Mouse (Mus musculus) hematopoietic stem cell, adult 5-6 weeks (primary cell): Measurements from ENCODE around the gene Xkr8. TPM values are rescaled to one million over a fixed set of nuclear protein-coding genes. Genes with fewer than 3 reads are reported as not detected.
A peak's percentile ranks its signal among the peaks of the same experiment; 100 is the strongest.
"Not testable (repeated sequence)": the region's sequence is repeated elsewhere in the genome, so short reads cannot be mapped to it uniquely, and the experiment has no call there.

Experiments used
- ATAC-seq, 2 experiments: fragments of 125-278 bp in 1 of 2; replicated peaks in 1 of 2; 2 replicates each; pipeline ENCODE4 v1.8.0; 2016 to 2017; ENCODE audit warnings: inconsistent platforms in 2 of 2, mild to moderate bottlenecking in 2 of 2, moderate number of reproducible peaks in 2 of 2, low read depth in 1 of 2, moderate TSS enrichment in 1 of 2; ENCODE audit not compliant: low FRiP score in 2 of 2, poor library complexity in 2 of 2, severe bottlenecking in 2 of 2, insufficient read depth in 1 of 2, low TSS enrichment in 1 of 2
- total RNA-seq: library from RNA; stranded (forward); fragments of 172-1452, 232-1000 nt; gene quantifications from 2 replicates; pipeline ENCODE4 v1.2.3, GENCODE M21; 2017

Gene Xkr8
- total RNA-seq: 4.5 and 8.0 TPM in 2 replicates

DNA sequence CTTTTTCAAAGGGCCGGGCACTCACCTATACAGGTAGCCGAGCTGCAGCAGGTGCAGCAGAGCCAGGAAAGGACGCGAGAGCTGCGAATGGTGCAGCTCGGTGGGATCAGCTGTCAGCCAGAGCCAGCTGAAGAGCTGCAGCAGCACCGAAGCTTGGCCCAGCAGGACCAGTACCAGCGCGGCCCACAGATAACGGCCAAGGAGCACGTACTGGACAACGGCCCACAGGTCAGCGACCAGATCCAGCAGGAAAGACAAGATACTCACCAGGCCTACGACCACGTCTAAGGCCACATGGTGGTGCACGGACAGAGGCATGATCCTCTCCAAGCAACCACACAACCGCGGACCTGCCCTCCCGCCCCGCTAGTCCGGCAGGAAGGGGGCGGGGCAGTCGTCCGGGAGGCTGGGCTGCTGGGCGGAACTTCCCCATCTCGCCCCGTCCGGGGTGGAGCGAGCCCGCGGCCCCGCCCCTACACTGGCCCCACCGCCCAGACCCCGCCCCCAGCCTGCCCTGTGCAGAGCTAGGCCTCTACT lies at the start of gene Xkr8:
Gene Xkr8 (minus strand): TSS at position 399 of the 537 bp plus-strand sequence.
- ATAC-seq: peak; percentile 90 to 92

DNA sequence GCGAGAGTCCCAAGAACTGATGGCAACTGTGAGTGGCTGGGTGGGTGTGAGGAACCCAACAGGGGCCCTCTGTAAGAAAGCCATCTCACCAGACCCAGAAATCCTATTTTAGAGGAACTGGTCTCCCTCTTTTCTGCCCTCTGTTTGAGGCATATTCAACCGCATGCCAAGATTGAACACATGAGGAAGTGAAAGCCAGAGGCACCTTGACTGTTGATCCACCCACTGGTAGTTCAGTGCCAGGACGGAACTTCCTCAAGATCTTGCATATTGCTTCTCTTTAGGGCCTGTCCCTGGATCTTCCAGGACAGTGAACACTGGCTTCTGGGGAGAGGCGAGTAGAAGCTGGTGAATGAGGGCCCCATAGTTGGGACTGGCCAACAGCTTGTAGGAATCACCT lies 47.9 kb upstream of the Xkr8 start:
- ATAC-seq: peak; percentile 76 to 84

DNA sequence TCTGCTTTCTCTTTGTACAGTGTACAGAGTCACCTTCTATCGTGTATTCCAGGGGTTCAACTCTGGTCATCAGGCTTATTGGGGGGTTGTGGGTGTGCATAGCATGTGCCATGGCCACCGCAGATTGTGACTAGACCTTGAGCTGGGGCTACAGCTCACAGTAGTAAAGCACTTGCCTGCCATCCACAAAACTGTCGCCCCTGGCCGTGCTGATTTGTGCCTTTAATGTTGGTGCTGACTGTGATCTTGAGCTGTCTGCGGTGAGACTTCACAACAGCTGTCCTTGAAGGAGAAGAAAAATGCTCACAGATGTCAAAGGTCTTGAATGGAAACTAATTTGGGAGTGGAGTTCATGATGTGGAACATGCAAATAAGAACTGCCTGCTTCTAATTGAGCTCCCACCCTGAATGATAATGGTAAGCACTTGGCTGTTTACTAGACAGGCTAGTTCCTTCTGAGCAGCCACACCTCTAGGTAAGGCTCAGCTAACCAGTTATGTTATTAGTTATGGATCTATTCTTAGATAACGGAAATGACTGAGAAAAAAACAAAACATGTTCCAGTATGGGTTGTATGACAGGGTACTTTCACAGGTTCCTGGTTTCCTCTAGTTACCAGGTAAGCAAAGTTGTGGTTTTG lies 46.3 kb upstream of the Xkr8 start:
- ATAC-seq: no peak

DNA sequence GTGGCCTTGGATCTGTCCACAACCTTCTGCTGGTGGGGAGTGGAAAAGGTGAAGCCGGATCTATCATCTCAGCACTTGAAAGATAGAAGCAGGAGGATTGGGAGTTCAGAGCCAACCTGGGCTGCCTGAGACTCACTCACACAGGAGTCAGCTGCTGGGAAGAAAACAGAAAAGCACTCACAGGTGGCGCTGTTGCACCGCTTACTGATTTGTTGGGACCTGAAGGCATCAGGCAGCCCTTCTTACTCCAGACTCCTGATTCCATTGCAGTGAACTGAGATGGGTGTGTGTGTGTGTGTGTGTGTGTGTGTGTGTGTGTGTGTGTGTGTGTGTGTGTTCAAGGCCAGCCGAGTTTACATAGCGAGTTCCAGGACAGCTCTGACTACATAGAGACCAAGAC lies 44.4 kb upstream of the Xkr8 start:
- ATAC-seq: peak; percentile 47 to 66; a peak in 3 of 4 replicates

DNA sequence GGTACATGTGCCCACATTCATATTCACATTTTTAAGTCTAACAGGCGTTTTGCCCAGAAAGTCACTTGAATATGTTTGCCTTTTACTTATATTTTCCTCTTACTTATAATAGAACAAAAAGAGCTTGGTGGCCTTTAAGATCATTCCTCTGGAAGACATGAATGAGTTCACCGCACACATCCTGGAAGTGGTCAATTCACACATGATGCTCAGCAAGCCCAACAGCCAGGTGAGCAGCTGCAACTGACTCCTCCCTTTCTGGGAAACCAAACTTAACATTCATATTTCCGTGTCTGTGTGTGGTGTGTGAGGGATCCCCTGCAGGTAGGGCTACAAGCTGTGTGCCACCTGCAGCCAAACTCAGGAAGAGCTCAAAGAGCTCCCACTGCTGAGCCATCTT lies 42.6 kb upstream of the Xkr8 start:
- no peak for ATAC-seq

DNA sequence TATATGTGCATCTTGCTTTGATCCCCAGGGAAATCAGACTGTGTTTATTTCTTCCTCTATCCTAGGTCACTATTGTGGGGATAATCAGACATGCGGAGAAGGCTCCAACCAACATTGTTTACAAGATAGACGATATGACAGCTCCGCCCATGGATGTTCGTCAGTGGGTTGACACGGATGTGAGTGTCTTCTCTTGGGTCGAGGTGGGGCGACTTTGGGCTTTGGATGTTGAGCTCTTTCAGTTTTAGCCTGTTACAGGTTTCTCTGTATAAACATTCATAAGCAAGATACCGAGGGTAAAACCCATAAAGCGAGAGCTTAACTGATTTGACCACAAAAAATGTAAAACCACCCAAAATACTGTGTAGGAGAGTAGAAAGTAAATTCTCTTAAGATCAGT lies 39.4 kb upstream of the Xkr8 start:
- ATAC-seq: no peak

DNA sequence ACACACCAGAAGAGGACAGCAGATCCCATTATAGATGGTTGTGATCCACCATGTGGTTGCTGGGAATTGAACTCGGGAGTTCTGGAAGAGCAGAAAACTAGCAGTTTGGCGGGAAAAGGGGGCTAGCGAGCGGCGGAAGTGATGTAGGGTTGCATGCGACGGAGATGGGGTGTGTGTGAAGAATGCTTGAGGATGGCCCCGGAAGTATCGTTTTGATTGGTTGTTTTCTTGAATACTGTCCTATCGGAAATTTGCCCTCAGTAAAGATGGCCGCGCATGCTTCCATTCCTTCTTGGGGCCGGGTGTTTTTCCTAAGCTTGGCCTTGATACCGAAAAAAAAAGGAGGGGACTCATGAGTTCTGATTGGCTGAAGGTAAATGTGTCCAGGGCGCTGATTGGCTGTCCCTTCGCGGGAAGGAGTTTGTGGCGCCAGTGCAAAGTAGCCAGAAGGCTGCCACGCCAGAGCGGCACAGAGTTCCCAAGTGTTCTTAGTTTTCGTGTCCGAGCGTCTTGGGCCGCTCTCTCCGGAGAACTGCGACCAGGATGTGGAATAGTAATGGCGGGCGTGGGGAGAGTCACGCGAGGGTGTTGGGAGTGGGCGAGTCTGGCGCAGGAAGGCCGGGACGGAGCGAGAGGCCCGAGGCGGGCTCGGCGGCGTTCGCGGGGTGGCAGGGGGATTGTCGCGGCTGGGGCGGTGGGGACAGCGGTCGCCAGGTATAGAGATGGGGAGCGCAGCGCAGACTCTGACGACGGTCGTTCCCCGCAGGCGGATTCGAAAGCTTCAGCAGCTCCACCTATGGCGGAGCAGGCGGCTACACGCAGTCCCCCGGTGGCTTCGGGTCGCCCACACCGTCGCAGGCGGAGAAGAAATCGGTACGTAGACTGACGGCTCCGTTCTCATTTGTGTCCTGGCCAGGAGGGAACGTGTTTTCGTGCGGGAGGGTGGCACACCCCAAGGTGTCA lies 35.8 kb upstream of the Xkr8 start, which contains the start of gene Rpa2:
Gene Rpa2 (plus strand): TSS at position 419 of the 963 bp plus-strand sequence.
- ATAC-seq: peak; percentile 98

DNA sequence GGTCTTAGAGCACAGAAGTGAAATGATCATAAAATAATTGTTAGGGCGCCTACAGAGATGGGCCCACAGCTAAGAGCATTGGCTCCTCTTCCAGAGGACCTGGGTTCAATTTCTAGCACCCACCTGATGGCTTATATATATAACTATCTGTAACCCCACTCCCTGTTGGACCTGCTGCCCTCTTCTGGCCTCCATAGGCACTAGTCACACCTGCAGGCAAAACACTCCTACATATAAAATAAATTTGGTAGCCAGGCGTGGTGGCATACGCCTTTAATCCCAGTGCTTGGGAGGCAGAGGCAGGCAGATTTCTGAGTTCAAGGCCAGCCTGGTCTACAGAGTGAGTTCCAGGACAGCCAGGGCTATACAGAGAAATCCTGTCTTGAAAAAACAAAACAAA lies 30.8 kb upstream of the Xkr8 start:
- not testable (repeated sequence) for ATAC-seq

DNA sequence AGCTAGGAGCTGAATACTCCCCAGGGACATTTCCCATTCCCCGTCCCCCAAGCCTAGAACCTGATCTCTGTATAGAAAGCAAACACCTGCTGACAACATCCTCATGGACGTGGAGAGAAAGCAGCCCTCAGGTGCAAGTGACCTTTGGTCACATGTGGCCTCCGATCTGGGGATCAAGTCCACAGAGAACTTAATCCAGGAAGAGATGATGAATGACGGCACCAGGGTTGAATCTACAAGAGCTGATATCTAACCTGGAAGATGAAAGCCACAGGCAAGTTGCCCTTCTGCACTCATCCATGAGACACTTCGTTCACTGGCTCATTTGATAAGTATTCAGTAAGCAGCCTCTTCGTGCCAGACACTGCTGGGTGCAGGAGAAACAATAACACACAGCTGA lies 30.3 kb upstream of the Xkr8 start:
- ATAC-seq: no peak

DNA sequence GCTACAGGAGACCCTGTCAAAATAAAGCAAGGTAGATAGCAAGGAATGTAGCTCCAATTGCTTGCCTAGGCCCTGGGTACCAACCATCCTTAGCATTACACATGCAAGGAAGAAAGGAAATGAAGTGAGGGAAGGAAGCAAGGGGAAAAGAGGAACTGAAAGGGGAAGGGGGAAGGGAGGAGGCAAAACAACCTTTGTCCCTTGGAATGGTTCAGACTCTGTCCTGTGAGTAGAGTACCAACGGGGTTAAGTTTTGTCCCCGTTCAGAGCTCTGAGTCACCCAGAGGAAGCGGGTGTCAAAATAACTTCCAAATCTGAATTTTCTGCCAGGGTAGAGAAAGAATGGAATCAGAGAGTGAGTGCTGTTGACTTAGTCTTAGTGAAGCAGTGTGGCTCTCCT lies 27.9 kb upstream of the Xkr8 start:
- no peak for ATAC-seq

DNA sequence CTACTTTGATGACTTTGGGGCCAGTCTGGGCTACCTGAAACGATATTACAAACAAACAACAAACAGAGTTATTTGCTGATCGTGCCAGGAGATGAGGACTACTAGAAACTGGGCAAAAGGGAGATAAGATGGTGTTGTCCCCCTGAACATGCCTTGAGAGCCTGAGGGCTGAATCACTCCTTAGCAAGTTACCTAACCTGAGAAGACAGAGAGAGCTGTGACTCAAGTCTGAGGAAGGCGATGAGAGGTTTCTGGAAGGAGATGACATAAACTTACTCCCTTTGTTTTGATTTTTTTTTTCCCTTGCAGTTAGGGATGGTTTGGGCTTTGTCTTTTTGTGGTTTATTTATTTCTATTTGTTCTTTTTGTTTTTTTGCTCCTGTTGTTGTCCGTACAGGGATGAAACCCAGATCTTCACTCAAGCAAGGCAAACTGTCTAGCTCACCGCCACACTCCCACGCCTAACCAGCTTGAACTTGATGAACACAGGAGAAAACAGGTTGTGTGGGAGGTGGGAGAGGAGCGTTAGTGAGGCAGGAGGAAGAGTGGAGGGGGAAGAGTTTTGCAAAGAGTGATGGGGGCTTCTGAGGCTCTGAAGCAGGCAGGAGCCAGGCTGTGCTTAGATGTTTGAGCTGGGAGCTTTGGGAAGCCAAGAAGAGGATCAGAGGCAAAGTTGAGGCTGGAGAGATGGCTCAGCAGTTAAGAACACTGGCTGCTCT lies 25.4 kb upstream of the Xkr8 start:
- no peak for ATAC-seq

DNA sequence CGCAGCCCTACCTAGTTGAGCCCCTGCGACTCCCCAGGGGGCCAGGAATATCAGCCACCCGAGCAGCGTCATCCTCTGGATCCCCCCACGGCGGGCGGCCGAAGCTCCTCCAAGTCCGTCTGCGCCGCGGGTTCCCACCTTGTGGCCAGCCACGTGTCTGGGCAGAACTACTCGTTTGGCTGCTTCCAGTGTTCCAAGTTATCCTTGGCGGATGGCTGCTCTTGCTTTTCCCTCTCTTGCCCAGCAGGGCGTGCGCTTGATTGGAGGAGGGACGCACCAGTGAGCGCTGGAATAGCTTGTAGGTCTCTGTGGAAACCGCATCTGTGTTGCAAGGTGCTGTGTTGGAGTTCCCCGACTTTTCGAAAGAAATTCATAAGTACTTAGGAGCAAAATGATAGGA lies 24.6 kb upstream of the Xkr8 start, which contains the start of gene Smpdl3b:
Gene Smpdl3b (minus strand): TSS at position 279 of the 400 bp plus-strand sequence.
- peak; percentile 80 to 82 for ATAC-seq

DNA sequence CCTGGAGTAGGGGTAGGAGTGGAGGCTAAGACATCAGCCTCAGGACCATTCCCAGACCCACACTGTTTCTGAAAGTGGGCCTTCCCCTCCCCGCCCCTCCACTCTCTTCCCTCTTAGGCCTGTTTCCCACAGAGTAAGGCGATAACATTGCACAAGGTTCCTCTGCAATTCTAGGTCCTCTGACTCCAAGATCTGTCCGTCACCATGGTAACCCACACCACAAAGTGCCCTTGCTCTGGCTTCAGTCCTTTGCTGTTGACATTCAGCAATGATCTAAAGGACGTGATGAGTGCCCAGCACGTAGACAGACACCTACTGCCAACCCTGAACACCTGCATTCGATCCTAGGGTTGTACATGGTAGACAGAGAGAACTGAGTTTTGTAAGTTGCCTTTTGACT lies 20.6 kb upstream of the Xkr8 start:
- ATAC-seq: peak in 1 of 2 experiments; percentile 21; a peak in 1 of 4 replicates

DNA sequence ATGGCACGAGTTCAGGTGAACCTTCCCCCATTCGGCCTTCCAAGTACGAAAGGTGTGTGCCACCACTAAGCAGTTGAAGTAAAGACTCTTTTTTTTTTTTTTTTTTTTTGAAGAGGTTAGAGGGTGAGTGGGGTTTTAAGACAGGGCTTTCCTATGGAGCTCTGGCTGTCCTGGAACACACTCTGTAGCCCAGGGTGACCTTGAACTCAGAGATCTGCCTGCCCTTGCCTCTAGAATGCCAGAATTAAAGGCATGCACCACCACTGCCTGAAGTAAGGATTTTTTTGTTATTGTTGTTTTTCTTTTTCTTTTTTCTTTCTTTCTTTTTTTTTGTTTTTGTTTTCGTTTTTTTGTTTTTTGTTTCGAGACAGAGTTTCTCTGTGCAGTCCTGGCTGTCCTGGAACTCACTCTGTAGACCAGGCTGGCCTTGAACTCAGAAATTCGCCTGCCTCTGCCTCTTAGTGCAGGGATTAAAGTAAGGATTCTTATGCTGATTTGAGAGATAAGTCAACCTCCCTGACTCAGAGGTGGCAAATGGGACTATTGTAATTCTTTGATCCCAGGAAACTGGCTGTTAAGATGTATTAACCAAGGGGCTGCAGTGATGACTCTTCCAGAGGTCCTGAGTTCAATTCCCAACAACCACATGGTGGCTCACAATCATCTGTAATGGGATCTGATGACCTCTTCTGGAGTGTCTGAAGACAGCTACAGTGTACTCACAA lies 17.1 kb upstream of the Xkr8 start:
- no peak for ATAC-seq

DNA sequence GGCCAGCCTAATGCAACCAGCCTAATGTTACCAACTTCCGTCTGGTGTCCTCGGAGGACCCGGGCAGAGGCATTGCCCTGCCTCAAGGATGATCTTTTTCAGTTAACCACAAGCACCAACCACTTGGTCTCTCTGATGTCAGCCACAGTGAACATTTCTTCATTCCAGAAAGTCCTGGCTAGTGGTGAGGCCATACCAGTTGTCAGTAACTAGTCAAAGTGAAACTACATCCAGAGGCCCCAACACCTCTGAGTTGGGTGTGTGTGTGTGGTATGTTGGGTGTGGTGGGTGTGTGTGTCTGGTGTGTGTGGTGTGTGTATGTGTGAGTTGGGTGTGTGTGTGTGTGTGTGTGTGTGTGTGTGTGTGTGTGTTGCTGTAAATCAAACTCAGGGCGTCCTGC lies 16.4 kb upstream of the Xkr8 start:
- ATAC-seq: peak; percentile 13 to 27; a peak in 1 of 4 replicates

DNA sequence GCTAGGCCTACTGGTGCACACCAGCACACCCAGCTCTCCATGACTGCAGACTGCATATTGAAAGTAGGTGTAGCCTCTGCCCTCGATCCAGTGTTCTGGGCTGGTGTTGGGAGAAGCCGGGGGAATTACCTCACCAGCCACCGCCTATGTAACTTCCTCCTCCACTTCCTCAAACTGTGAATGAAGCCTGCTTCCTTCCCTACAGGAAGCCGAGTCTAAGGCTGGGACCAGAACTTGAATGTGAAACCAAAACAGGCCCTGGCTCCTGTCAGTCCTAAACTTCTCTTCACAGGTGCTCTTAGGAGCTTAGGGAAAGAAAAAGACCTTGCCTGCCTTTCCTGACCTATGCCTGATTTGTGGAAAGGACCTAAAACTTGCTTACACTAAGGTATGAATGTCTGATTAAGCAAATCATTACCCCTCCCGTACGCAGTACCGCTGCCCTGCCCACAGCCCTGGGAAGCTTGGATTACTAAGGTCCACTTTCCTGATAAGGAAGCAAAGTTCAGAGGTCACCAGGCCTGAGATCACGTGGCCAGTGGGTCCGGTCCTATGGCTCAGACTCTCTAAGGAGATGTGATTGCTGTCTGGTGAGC lies 15.4 kb upstream of the Xkr8 start:
- ATAC-seq: peak; percentile 93 to 98
